Mouse (Mus musculus) fibroblast of lung, adult 2 months (primary cell): ENCODE results near the gene Rps18.

Experiments
- DNase-seq: peaks from one replicate; pipeline ENCODE4 v3.0.0-alpha.2; 2011; ENCODE audit warnings: low read depth

Gene Rps18

GRCm38 (mm10) chr17:33920282-33921097, 35.3 kb downstream of the Rps18 start:
- peak; percentile 64 for DNase-seq

GRCm38 (mm10) chr17:33919351-33920281, 36.2 kb downstream of the Rps18 start:
- DNase-seq: peak; percentile 78

GRCm38 (mm10) chr17:33918293-33919203, 37.3 kb downstream of the Rps18 start:
- DNase-seq: no peak

- no peak for DNase-seq
These were observed 38.0 kb downstream of the Rps18 start for GRCm38 (mm10) chr17:33917656-33918292.

- DNase-seq: no peak
These were observed 38.8 kb downstream of the Rps18 start for GRCm38 (mm10) chr17:33916847-33917655.

- no peak for DNase-seq
These were observed 39.5 kb downstream of the Rps18 start for GRCm38 (mm10) chr17:33916294-33916693.

- peak; percentile 98 for DNase-seq
These were observed 40.0 kb downstream of the Rps18 start, which contains the start of the genes Tapbp and Zbtb22 for GRCm38 (mm10) chr17:33915671-33916250. Tapbp (plus strand) TSS chr17:33915899. Zbtb22 (plus strand) TSS chr17:33915904.

- no peak for DNase-seq
These were observed 40.8 kb downstream of the Rps18 start for GRCm38 (mm10) chr17:33914969-33915391.

- no peak for DNase-seq
These were observed 41.9 kb downstream of the Rps18 start for GRCm38 (mm10) chr17:33913905-33914304.

GRCm38 (mm10) chr17:33913264-33913663, 42.5 kb downstream of the Rps18 start:
- no peak for DNase-seq

- DNase-seq: no peak
These were observed 43.9 kb downstream of the Rps18 start for GRCm38 (mm10) chr17:33911813-33912414.

GRCm38 (mm10) chr17:33911052-33911812, 44.6 kb downstream of the Rps18 start:
- no peak for DNase-seq

- DNase-seq: no peak
These were observed 45.3 kb downstream of the Rps18 start for GRCm38 (mm10) chr17:33910346-33911051.

GRCm38 (mm10) chr17:33909869-33910250, 45.9 kb downstream of the Rps18 start:
- no peak for DNase-seq

- DNase-seq: peak; percentile 97
These were observed 46.5 kb downstream of the Rps18 start, which contains the start of gene Daxx for GRCm38 (mm10) chr17:33909077-33909868. Daxx (plus strand) TSS chr17:33909414.

GRCm38 (mm10) chr17:33908331-33909076, 47.3 kb downstream of the Rps18 start:
- no peak for DNase-seq
